Mouse (Mus musculus): ENCODE data around the gene Adam1a. TPM values are rescaled to one million over a fixed set of nuclear protein-coding genes. Genes with fewer than 3 reads are reported as not detected.

Gene Adam1a
- 5.2 to 5.7 TPM (median 5.4 TPM) in 4 replicates for total RNA-seq (2023; ENCODE audit: inconsistent age)

GRCm38 (mm10) chr5:121544910-121545792, at the start of gene Adam1a, which contains the start of gene Gm42878:
Gene Adam1a, minus strand, starts transcription at chr5:121545482.
Gene Gm42878, minus strand, starts transcription at chr5:121545482.

GRCm38 (mm10) chr5:121593451-121594401, 48.4 kb upstream of the Adam1a start, which contains the start of gene Aldh2:
Gene Aldh2, minus strand, starts transcription at chr5:121593824.

GRCm38 (mm10) chr5:121545793-121546529, 679 bp upstream of the Adam1a start, which contains the start of gene Mapkapk5:
Gene Mapkapk5, minus strand, starts transcription at chr5:121545905.

GRCm38 (mm10) chr5:121503231-121503630, 42.1 kb downstream of the Adam1a start, which contains the start of gene Adam1b:
Gene Adam1b, minus strand, starts transcription at chr5:121503435.

Other genes starting within 250 kb of the Adam1a start
- gene Trafd1, start 159.8 kb downstream of the Adam1a start, total RNA-seq (2023; ENCODE audit: inconsistent age) = 76.2 to 94.8 TPM (median 89.7 TPM) in 4 replicates
- 37.8 to 47.4 TPM (median 44.0 TPM) in 4 replicates for gene Naa25, start 147.5 kb downstream of the Adam1a start, total RNA-seq (2023; ENCODE audit: inconsistent age)
- 1.2 to 1.6 TPM in 2 of 4 replicates, not detected in the others for gene Tmem116, start 93.6 kb downstream of the Adam1a start, total RNA-seq (2023; ENCODE audit: inconsistent age)
- 168 to 199 TPM (median 190 TPM) in 4 replicates for gene Erp29, start 93.0 kb downstream of the Adam1a start, total RNA-seq (2023; ENCODE audit: inconsistent age)
- not detected in 4 replicates for gene Adam1b, start 42.0 kb downstream of the Adam1a start, total RNA-seq (2023; ENCODE audit: inconsistent age)
- not detected in 4 replicates for gene Gm42878, start within 50 bp of the Adam1a start, total RNA-seq (2023; ENCODE audit: inconsistent age)
- gene Mapkapk5, start 423 bp upstream of the Adam1a start, total RNA-seq (2023; ENCODE audit: inconsistent age) = 87.8 to 106 TPM (median 94.4 TPM) in 4 replicates
- gene Aldh2, start 48.3 kb upstream of the Adam1a start, total RNA-seq (2023; ENCODE audit: inconsistent age) = 371 to 424 TPM (median 391 TPM) in 4 replicates
- gene Acad12, start 73.5 kb upstream of the Adam1a start, total RNA-seq (2023; ENCODE audit: inconsistent age) = 8.7 to 11.7 TPM (median 10.3 TPM) in 4 replicates
- gene Acad10, start 115.0 kb upstream of the Adam1a start, total RNA-seq (2023; ENCODE audit: inconsistent age) = 10.5 to 12.1 TPM (median 10.7 TPM) in 4 replicates
- 81.9 to 96.9 TPM (median 84.8 TPM) in 4 replicates for gene Brap, start 115.1 kb upstream of the Adam1a start, total RNA-seq (2023; ENCODE audit: inconsistent age)
- gene Atxn2, start 165.9 kb upstream of the Adam1a start, total RNA-seq (2023; ENCODE audit: inconsistent age) = 72.7 to 114 TPM (median 84.4 TPM) in 4 replicates

Measured in B cell, adult (primary cell).